Mouse (Mus musculus): Measurements from ENCODE around the gene 1700012B07Rik. TPM values are rescaled to one million over a fixed set of nuclear protein-coding genes. Genes with fewer than 3 reads are reported as not detected.

Gene 1700012B07Rik
- polyA plus RNA-seq, 1 experiment from 2014 or later, result not detected

Other genes with a start within 250 kb of the 1700012B07Rik start
- gene Wipi1, start 216.1 kb downstream of the 1700012B07Rik start, polyA plus RNA-seq (2015; fragmentation: Nextera tagmentation; extraction: Ambion mirVana), result 12.1 and 13.0 TPM in 2 replicates
- gene Prkar1a, start 178.6 kb downstream of the 1700012B07Rik start, polyA plus RNA-seq (2015; fragmentation: Nextera tagmentation; extraction: Ambion mirVana), result 472 and 496 TPM in 2 replicates
- 1.7 and 1.8 TPM in 2 replicates for gene Fam20a, start 105.8 kb downstream of the 1700012B07Rik start, polyA plus RNA-seq (2015; fragmentation: Nextera tagmentation; extraction: Ambion mirVana)
- 0.77 and 1.0 TPM in 2 replicates for gene Abca8b, start 167.8 kb upstream of the 1700012B07Rik start, polyA plus RNA-seq (2015; fragmentation: Nextera tagmentation; extraction: Ambion mirVana)